Mouse (Mus musculus) heart, adult 2 months (tissue): ENCODE data around the gene Sema5a.
"Not testable (repeated sequence)": the region's sequence is repeated elsewhere in the genome, so short reads cannot be mapped to it uniquely, and the experiment has no call there.

Experiments used
- CTCF ChIP-seq: fragments of 200-600 bp; IDR thresholded peaks from 2 replicates; pipeline ENCODE4 v1.8.1; 2022; ENCODE audit warnings: antibody characterized with exemption, mild to moderate bottlenecking, moderate library complexity
- POLR2A ChIP-seq: fragments of 200-500 bp; IDR thresholded peaks from 2 replicates; pipeline ENCODE4 v1.6.1; 2011; ENCODE audit warnings: mild to moderate bottlenecking, low read depth, low read length, control low read depth; ENCODE audit not compliant: insufficient read depth

- not testable (repeated sequence) for TF ChIP-seq CTCF, POLR2A
Observed at GRCm38 (mm10) chr15:32214687-32215086, 29.9 kb upstream of the Sema5a start.
